Mouse (Mus musculus) embryonic facial prominence, embryonic 10.5 days (tissue): Measurements from ENCODE around the gene Thsd4. TPM values are rescaled to one million over a fixed set of nuclear protein-coding genes. Genes with fewer than 3 reads are reported as not detected.

Experiments
- DNase-seq: peaks from one replicate; pipeline ENCODE4 v3.0.0-alpha.2; 2017; ENCODE audit warnings: low spot score
- H3K27ac ChIP-seq: fragments of 300-500 bp; sonication (generic); replicated peaks from 2 replicates; pipeline ENCODE4 v1.5.1; 2016; ENCODE audit warnings: mild to moderate bottlenecking
- H3K27me3 ChIP-seq: fragments of 300-500 bp; sonication (generic); replicated peaks from 2 replicates; pipeline ENCODE4 v1.6.1; 2016; ENCODE audit warnings: low read depth, mild to moderate bottlenecking; ENCODE audit not compliant: poor library complexity, severe bottlenecking
- H3K36me3 ChIP-seq: fragments of 300-500 bp; sonication (generic); replicated peaks from 2 replicates; pipeline ENCODE4 v1.6.1; 2016; ENCODE audit warnings: mild to moderate bottlenecking, moderate library complexity
- H3K4me1 ChIP-seq: fragments of 300-500 bp; sonication (generic); 2 replicates; pipeline ENCODE4 v1.6.1; 2016
- H3K4me3 ChIP-seq: fragments of 300-500 bp; sonication (generic); 2 replicates; pipeline ENCODE4 v1.5.1; 2016; ENCODE audit warnings: mild to moderate bottlenecking, moderate library complexity
- H3K9me3 ChIP-seq: fragments of 300-500 bp; sonication (generic); 2 replicates; pipeline ENCODE4 v1.6.1; 2016; ENCODE audit warnings: mild to moderate bottlenecking
- WGBS: fragments of 180-500 bp; shearing (Covaris S2); methylation state at CpG from one replicate; pipeline ENCODE4 v1.1.7; 2016; 5-methylcytosine and 5-hydroxymethylcytosine counted together
- polyA plus RNA-seq: library from polyadenylated mRNA; unstranded; fragments of >200 nt; fragmentation: Nextera tagmentation; extraction: Ambion mirVana; gene quantifications from 2 replicates; pipeline ENCODE4 v1.2.1, GENCODE M21; 2016

Thsd4 gene
- polyA plus RNA-seq, 1 experiment from 2014 or later = 5.7 TPM

- Histone ChIP-seq H3K36me3 (no peaks in the 10 kb centered on the region), H3K27me3 (0 out of 2 replicates have a peak, but pooled peaks cover 3% of the 10 kb centered on the region), H3K27ac (0 out of 2 replicates have a peak overlapping the region, but pooled peaks have one; percentile 21), H3K4me1 (peaks cover 44% of the 10 kb centered on the region), H3K4me3 (no peak overlapping the region), H3K9me3 (no peaks in the 10 kb centered on the region)
- no peak for DNase-seq
- WGBS = 84% methylated on average over 5 of the region's 5 CpGs
These were observed 214.4 kb downstream of the Thsd4 start for GRCm38 (mm10) chr9:60307469-60307868.

- no peak for DNase-seq
- Histone ChIP-seq H3K27ac (no peak overlapping the region), H3K9me3 (no peaks in the 10 kb centered on the region), H3K4me3 (no peak overlapping the region), H3K4me1 (peaks cover 33% of the 10 kb centered on the region), H3K36me3 (no peaks in the 10 kb centered on the region), H3K27me3 (0 out of 2 replicates have a peak, but pooled peaks cover 3% of the 10 kb centered on the region)
- WGBS = 81% methylated on average over 4 of the region's 4 CpGs
These were observed 215.6 kb downstream of the Thsd4 start for GRCm38 (mm10) chr9:60306241-60306640.

- WGBS = 91% methylated on average over 2 of the region's 2 CpGs
- Histone ChIP-seq H3K4me3 (no peak overlapping the region), H3K36me3 (no peaks in the 10 kb centered on the region), H3K4me1 (peaks cover 24% of the 10 kb centered on the region), H3K27me3 (0 out of 2 replicates have a peak, but pooled peaks cover 3% of the 10 kb centered on the region), H3K27ac (no peak overlapping the region), H3K9me3 (peaks cover 7% of the 10 kb centered on the region; the same call in 1 of the 2 replicates)
- DNase-seq = no peak
These were observed 216.5 kb downstream of the Thsd4 start for GRCm38 (mm10) chr9:60305204-60305840.

- Histone ChIP-seq H3K27ac (no peak overlapping the region), H3K36me3 (no peaks in the 10 kb centered on the region), H3K4me1 (0 out of 2 replicates have a peak, but pooled peaks cover 4% of the 10 kb centered on the region), H3K27me3 (no peaks in the 10 kb centered on the region), H3K4me3 (no peak overlapping the region), H3K9me3 (peaks cover 7% of the 10 kb centered on the region; the same call in 1 of the 2 replicates)
- WGBS = 84% methylated on average over 2 of the region's 2 CpGs
- no peak for DNase-seq
These were observed 225.6 kb downstream of the Thsd4 start for GRCm38 (mm10) chr9:60296276-60296675.

GRCm38 (mm10) chr9:60295199-60295598 lies 226.6 kb downstream of the Thsd4 start:
- Histone ChIP-seq H3K9me3 (no peaks in the 10 kb centered on the region), H3K27ac (no peak overlapping the region), H3K27me3 (no peaks in the 10 kb centered on the region), H3K4me1 (peaks cover 8% of the 10 kb centered on the region; the same call in 1 of the 2 replicates), H3K4me3 (no peak overlapping the region), H3K36me3 (no peaks in the 10 kb centered on the region)
- no peak for DNase-seq
- 65% methylated on average over 6 of the region's 6 CpGs for WGBS

GRCm38 (mm10) chr9:60293129-60293528 lies 228.7 kb downstream of the Thsd4 start:
- no peak for DNase-seq
- Histone ChIP-seq H3K27me3 (no peaks in the 10 kb centered on the region; the same call in 1 of the 2 replicates), H3K36me3 (no peaks in the 10 kb centered on the region), H3K4me3 (no peak overlapping the region), H3K9me3 (no peaks in the 10 kb centered on the region), H3K27ac (no peak overlapping the region), H3K4me1 (peaks cover 17% of the 10 kb centered on the region)
- WGBS = 81% methylated on average over 6 of the region's 6 CpGs

- no peaks in the 10 kb centered on the region; the same call in 1 of the 2 replicates for H3K27me3 ChIP-seq
- peaks cover 25% of the 10 kb centered on the region for H3K4me1 ChIP-seq
- DNase-seq = no peak
- WGBS = 70% methylated on average over 8 of the region's 8 CpGs
- no peak overlapping the region for H3K27ac ChIP-seq
- no peaks in the 10 kb centered on the region for H3K9me3 ChIP-seq
- no peak overlapping the region for H3K4me3 ChIP-seq
- H3K36me3 ChIP-seq = no peaks in the 10 kb centered on the region
These were observed 231.1 kb downstream of the Thsd4 start for GRCm38 (mm10) chr9:60290780-60291179.

GRCm38 (mm10) chr9:60288789-60289188 lies 233.1 kb downstream of the Thsd4 start:
- Histone ChIP-seq H3K4me3 (no peak overlapping the region), H3K36me3 (no peaks in the 10 kb centered on the region)

GRCm38 (mm10) chr9:60286390-60286789 lies 235.5 kb downstream of the Thsd4 start:
- Histone ChIP-seq H3K27ac (no peak overlapping the region), H3K4me1 (peaks cover 36% of the 10 kb centered on the region), H3K9me3 (no peaks in the 10 kb centered on the region), H3K4me3 (no peak overlapping the region), H3K27me3 (no peaks in the 10 kb centered on the region; the same call in 1 of the 2 replicates), H3K36me3 (no peaks in the 10 kb centered on the region)
- DNase-seq = no peak
- WGBS = 93% methylated on average over 3 of the region's 3 CpGs

More at GRCm38 (mm10) chr9:60288789-60289188, 233.1 kb downstream of the Thsd4 start:
- H3K9me3 ChIP-seq = no peaks in the 10 kb centered on the region
- WGBS = 60% methylated on average over 12 of the region's 12 CpGs
- peaks cover 30% of the 10 kb centered on the region for H3K4me1 ChIP-seq
- no peak for DNase-seq
- H3K27ac ChIP-seq = 0 out of 2 replicates have a peak overlapping the region, but pooled peaks have one; percentile 6
- H3K27me3 ChIP-seq = no peaks in the 10 kb centered on the region; the same call in 1 of the 2 replicates

GRCm38 (mm10) chr9:60285047-60285462 lies 236.8 kb downstream of the Thsd4 start:
- Histone ChIP-seq H3K27ac (no peak overlapping the region), H3K4me3 (no peak overlapping the region), H3K9me3 (no peaks in the 10 kb centered on the region), H3K36me3 (no peaks in the 10 kb centered on the region), H3K4me1 (peaks cover 35% of the 10 kb centered on the region), H3K27me3 (no peaks in the 10 kb centered on the region; the same call in 1 of the 2 replicates)
- WGBS = 31% methylated on average over 3 of the region's 3 CpGs
- DNase-seq = no peak

GRCm38 (mm10) chr9:60284318-60284717 lies 237.5 kb downstream of the Thsd4 start:
- WGBS = 86% methylated on average over 1 of the region's 1 CpGs
- DNase-seq = no peak
- Histone ChIP-seq H3K9me3 (no peaks in the 10 kb centered on the region), H3K4me3 (no peak overlapping the region), H3K4me1 (peaks cover 40% of the 10 kb centered on the region), H3K27me3 (no peaks in the 10 kb centered on the region; the same call in 1 of the 2 replicates), H3K27ac (no peak overlapping the region), H3K36me3 (no peaks in the 10 kb centered on the region)

GRCm38 (mm10) chr9:60283546-60283945 lies 238.3 kb downstream of the Thsd4 start:
- Histone ChIP-seq H3K4me3 (no peak overlapping the region), H3K9me3 (no peaks in the 10 kb centered on the region), H3K27ac (no peak overlapping the region), H3K27me3 (peaks cover 5% of the 10 kb centered on the region; the same call in 1 of the 2 replicates), H3K4me1 (peaks cover 34% of the 10 kb centered on the region; the same call in 1 of the 2 replicates), H3K36me3 (no peaks in the 10 kb centered on the region)
- 59% methylated on average over 3 of the region's 3 CpGs for WGBS
- DNase-seq = no peak

GRCm38 (mm10) chr9:60281281-60281680 lies 240.6 kb downstream of the Thsd4 start:
- H3K9me3 ChIP-seq = no peaks in the 10 kb centered on the region
- 77% methylated on average over 11 of the region's 11 CpGs for WGBS
- H3K27ac ChIP-seq = no peak overlapping the region
- no peak overlapping the region for H3K4me3 ChIP-seq
- H3K36me3 ChIP-seq = no peaks in the 10 kb centered on the region
- H3K27me3 ChIP-seq = peaks cover 21% of the 10 kb centered on the region
- H3K4me1 ChIP-seq = peaks cover 35% of the 10 kb centered on the region
- peak; percentile 19 for DNase-seq
